Mouse (Mus musculus): ENCODE data around the gene Fam169b. TPM values are rescaled to one million over a fixed set of nuclear protein-coding genes. Genes with fewer than 3 reads are reported as not detected.
"Not testable (repeated sequence)": the region's sequence is repeated elsewhere in the genome, so short reads cannot be mapped to it uniquely, and the experiment has no call there.

Gene Fam169b
- polyA plus RNA-seq, 1 experiment from 2014 or later, result not detected

DNA sequence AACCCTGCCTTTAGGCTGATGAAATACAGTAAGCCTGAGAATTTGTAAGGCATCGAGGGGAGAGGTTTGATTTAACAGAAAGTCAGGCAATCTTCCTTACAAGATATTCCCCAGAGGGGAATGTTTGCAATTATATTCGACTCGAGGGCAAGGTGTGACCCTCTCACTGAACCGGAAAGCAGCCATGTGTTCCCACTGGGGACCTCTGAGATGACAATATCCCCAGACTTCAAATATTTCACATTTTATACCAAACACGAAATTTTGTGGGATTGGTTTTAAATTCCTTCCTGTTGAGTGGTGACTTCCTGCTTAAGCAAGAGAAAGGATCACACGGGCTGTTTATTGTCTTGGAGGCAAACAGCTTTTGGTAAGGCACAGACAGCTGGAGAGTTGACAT lies 6.9 kb upstream of the Fam169b start:
- Histone ChIP-seq H3K4me3 (replicated peaks) (no peak overlapping the region), H3K4me2 (replicated peaks) (no peak overlapping the region), H3K9me3 (no peaks in the 10 kb centered on the region), H3K27ac (peak overlapping the region; percentile 25; the same call in 1 of the 2 replicates), H3K4me1 (replicated peaks) (peaks cover 19% of the 10 kb centered on the region), H3K36me3 (no peaks in the 10 kb centered on the region), H3K27me3 (peaks cover 26% of the 10 kb centered on the region), H3K9ac (replicated peaks) (no peak overlapping the region)
- WGBS, result 35% methylated on average over 6 of the region's 6 CpGs
- ATAC-seq, result no peak

DNA sequence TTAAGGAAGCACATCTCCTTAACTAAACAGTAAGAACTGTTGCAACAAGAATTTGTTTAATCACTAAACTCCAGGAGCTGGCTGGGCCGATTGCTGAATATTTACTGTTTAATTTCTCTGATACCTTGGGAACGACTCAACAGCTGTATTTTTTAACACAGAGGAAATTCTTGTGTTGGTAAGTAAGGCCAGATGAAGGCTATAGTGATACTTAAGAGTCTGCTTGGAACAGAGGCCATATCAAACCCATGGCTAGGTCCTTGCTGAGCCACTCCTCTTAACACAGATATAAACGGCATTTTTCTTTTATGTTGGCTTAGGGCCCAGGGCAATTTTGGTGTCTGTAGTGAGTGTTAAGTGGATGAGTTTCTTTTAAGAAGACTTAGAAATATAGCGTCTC lies 3.1 kb upstream of the Fam169b start:
- Histone ChIP-seq H3K36me3 (no peaks in the 10 kb centered on the region), H3K4me2 (replicated peaks) (no peak overlapping the region), H3K9ac (replicated peaks) (no peak overlapping the region), H3K27me3 (peaks cover 11% of the 10 kb centered on the region), H3K9me3 (no peaks in the 10 kb centered on the region), H3K4me3 (replicated peaks) (no peak overlapping the region), H3K4me1 (replicated peaks) (peaks cover 8% of the 10 kb centered on the region), H3K27ac (no peak overlapping the region)
- no peak for ATAC-seq
- 78% methylated on average over 4 of the region's 4 CpGs for WGBS

DNA sequence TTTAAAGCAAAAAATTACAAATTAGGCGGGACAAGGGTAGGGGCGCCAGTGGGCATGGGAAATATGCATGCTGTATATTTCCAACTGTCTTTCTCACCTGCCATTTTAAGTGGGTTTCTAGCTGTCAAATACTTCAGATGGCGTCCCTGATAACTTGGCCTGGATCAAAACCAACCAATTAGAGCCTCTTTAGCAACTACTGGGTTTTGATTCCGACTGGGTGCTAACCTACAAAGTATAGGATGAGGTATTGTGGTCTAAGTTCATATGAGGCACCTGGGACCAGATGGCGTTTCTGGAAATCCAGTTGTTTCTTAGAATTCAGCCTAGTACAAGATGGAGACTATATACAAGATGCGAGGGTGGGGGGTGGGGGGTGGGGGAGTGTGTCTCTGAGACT lies 1.8 kb upstream of the Fam169b start:
- WGBS, result 91% methylated on average over 6 of the region's 6 CpGs
- peaks cover 12% of the 10 kb centered on the region for H3K4me1 ChIP-seq (replicated peaks)
- no peak overlapping the region for H3K9ac ChIP-seq (replicated peaks)
- no peaks in the 10 kb centered on the region for H3K9me3 ChIP-seq
- peaks cover 15% of the 10 kb centered on the region for H3K27me3 ChIP-seq
- ATAC-seq, result no peak
- H3K27ac ChIP-seq, result no peak overlapping the region
- no peaks in the 10 kb centered on the region for H3K36me3 ChIP-seq
- H3K4me3 ChIP-seq (replicated peaks), result no peak overlapping the region
- H3K4me2 ChIP-seq (replicated peaks), result no peak overlapping the region

DNA sequence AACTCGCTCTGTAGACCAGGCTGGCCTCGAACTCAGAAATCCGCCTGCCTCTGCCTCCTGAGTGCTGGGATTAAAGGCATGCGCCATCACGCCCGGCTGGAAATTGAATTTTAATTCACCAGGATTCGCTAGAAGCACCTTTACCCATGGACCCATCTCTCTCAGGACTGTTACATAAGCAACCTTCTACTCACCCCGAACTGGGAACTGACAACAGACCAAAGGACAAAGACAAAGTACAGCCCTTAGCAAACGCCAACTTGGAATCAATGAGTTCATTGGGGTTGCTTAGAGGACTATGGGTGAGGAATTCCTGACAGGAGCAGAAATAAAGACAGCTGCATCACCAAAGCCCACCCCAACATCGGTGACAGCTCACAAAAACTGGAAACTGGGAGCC lies 1.0 kb upstream of the Fam169b start:
- 87% methylated on average over 10 of the region's 10 CpGs for WGBS
- Histone ChIP-seq H3K27me3 (peaks cover 15% of the 10 kb centered on the region), H3K9me3 (no peaks in the 10 kb centered on the region), H3K4me2 (replicated peaks) (no peak overlapping the region), H3K9ac (replicated peaks) (no peak overlapping the region), H3K4me3 (replicated peaks) (no peak overlapping the region), H3K36me3 (no peaks in the 10 kb centered on the region), H3K27ac (no peak overlapping the region), H3K4me1 (replicated peaks) (peaks cover 15% of the 10 kb centered on the region)
- no peak for ATAC-seq

DNA sequence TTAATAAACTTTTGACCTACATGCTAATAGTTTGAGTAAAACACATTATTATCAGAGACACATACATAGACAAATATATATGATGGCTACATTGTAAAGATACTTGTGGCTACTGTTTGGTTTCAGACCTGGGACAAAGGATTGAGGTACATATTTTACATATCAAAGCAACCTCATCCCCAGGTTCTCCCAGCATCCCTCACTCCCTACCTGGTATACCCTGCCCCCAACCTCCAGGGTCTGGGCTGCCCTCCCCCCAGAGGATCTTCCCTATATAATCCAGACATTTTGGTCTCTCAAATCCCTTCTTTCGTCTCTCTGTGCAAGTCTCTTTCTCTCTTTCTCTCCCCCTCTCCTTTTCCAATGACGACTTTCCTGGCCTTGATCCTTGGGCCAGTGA lies 579 bp downstream of the Fam169b start:
- H3K4me1 ChIP-seq (replicated peaks), result peaks cover 15% of the 10 kb centered on the region
- no peak overlapping the region for H3K27ac ChIP-seq
- no peaks in the 10 kb centered on the region for H3K9me3 ChIP-seq
- H3K4me2 ChIP-seq (replicated peaks), result no peak overlapping the region
- ATAC-seq, result no peak
- H3K36me3 ChIP-seq, result no peaks in the 10 kb centered on the region
- H3K27me3 ChIP-seq, result peaks cover 20% of the 10 kb centered on the region
- no peak overlapping the region for H3K4me3 ChIP-seq (replicated peaks)
- no peak overlapping the region for H3K9ac ChIP-seq (replicated peaks)
- 60% methylated on average over 2 of the region's 2 CpGs for WGBS

DNA sequence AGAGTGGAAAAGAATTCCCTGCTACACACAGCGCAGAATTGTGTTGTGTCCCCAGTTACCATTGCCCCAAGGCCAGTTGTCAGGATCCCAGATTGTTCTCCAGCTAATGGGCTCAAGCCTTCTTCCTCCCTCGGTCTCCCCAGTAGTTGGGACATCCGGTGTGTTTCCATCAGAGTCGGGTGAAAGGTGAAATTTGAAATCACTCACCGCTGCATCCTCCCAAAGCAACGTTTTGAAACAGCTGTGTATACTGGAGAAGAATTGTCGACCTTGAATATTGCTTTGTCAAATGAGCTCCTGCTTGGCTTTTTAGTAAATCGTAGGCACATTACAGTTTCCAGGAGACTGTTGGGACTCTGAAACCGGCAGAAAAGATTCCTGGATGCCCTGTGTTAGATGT lies 1.3 kb downstream of the Fam169b start:
- Histone ChIP-seq H3K9me3 (no peaks in the 10 kb centered on the region), H3K9ac (replicated peaks) (no peak overlapping the region), H3K4me2 (replicated peaks) (no peak overlapping the region), H3K36me3 (no peaks in the 10 kb centered on the region), H3K27me3 (peaks cover 22% of the 10 kb centered on the region), H3K27ac (no peak overlapping the region), H3K4me3 (replicated peaks) (no peak overlapping the region), H3K4me1 (replicated peaks) (peaks cover 15% of the 10 kb centered on the region)
- ATAC-seq, result no peak
- WGBS, result 78% methylated on average over 9 of the region's 9 CpGs

DNA sequence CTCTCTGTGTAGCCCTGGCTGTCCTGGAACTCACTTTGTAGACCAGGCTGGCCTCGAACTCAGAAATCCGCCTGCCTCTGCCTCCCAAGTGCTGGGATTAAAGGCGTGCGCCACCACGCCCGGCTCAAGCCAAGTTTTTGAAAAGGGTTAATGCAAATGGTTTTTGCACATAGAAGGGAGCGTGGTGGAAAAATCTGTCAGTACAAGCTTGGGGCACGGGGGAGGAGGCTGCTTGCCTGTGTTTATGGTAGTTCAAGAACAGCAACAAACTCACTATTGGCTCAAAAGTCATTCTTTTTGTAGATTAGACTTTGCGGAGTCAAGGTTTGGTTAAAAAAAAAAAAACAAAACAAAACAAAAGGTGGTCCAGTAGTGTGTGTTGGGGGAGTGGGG lies 1.8 kb downstream of the Fam169b start:
- ATAC-seq; H3K9me3 ChIP-seq; H3K36me3 ChIP-seq; H3K27ac ChIP-seq; H3K9ac ChIP-seq (replicated peaks): not testable (repeated sequence)
- Histone ChIP-seq H3K4me3 (replicated peaks) (peak overlapping the region; percentile 25), H3K27me3 (peaks cover 22% of the 10 kb centered on the region), H3K4me2 (replicated peaks) (peak overlapping the region; percentile 57), H3K4me1 (replicated peaks) (peaks cover 15% of the 10 kb centered on the region)
- 47% methylated on average over 9 of the region's 9 CpGs for WGBS

DNA sequence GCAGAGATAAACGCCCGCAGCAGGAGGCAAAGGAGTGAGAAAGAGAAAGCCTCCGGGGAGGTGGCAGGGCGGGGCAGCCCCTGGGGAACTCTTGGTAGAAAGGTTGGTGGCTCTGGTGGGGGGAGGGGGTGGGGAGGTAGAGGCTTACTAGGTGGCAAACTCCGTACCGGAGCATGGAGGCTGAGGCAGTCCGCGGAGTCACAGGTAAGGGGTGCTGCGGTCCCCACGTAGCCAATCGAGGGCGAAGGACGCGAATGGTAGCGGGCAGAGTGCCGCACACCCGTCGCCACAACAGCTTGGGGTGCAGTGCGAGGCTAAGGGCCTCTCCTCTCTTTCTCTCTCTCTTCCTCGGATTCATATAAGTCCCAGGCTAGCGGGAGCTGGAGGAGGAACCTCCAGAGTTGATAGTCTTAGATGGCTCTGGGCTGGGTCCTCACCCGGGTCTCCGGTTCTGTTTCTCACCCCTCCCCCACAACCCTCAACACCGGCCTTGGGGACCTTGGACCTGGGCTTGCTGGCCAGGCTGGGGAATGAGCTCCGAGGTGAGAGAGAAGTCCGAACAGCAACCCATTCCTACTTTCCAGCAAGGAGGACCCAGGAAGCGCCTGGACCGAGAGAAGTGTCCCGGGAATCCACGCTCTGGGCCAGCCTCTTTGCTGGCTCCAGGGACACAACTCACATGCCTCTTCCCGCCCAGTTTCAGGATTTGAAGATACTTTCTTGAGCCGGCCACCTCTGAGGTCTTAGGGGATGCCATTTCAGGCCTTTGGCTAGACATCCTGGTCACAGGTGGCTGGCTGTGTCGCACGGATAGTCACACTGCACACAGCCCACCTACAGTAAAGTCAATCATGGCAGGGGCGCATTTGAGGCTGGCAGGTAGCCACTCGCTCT lies 2.4 kb downstream of the Fam169b start:
- no peak overlapping the region for H3K27ac ChIP-seq
- H3K9me3 ChIP-seq, result no peaks in the 10 kb centered on the region
- H3K36me3 ChIP-seq, result no peaks in the 10 kb centered on the region
- peaks cover 22% of the 10 kb centered on the region for H3K27me3 ChIP-seq
- ATAC-seq, result no peak
- peak overlapping the region; percentile 25 for H3K4me3 ChIP-seq (replicated peaks)
- H3K4me2 ChIP-seq (replicated peaks), result peak overlapping the region; percentile 57
- H3K4me1 ChIP-seq (replicated peaks), result peaks cover 15% of the 10 kb centered on the region
- WGBS, result 5% methylated on average over 36 of the region's 36 CpGs
- H3K9ac ChIP-seq (replicated peaks), result peak overlapping the region; percentile 36; the same call in 1 of the 2 replicates

DNA sequence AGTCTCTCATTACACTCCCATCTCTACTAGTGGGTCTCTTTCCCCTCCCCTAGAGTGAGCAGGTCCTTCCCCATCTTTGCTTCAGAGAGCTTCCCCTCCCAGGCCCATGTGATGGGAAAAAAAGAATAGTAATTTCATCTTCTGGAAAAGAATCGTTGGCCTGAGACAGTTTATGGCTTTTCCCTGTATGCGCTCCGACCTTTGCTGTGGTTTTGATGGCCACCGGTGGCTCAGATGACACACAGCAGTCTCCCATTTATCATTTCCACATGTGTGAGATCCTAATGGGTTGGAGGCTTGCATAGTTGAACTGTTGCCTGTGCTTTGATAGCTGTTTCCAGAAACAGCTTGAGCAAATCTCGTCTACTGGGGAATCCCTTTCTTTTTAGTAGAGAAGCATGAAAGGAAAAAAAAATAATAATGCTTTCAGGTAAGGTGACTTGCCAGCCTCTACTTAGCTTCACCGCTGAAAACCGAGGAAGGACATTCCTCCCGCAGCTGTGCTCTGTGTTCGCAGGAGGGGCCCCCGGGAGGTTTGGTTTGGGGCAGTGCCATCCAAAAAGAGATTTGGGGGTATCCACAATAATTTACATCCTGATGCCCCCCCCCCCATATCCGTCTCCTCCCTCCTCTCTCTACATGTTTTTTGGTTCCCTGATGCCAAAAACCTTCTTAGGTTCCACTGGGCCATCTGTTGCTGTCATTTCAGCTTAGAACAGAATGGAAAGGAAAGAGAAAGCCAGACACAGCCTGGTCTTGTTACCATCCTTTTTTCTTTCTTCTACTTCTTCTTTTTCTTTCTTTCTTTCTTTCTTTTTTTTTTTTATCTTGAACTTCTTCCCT lies 3.6 kb downstream of the Fam169b start:
- H3K4me2 ChIP-seq (replicated peaks), result no peak overlapping the region
- peaks cover 15% of the 10 kb centered on the region for H3K4me1 ChIP-seq (replicated peaks)
- H3K4me3 ChIP-seq (replicated peaks), result no peak overlapping the region
- H3K9ac ChIP-seq (replicated peaks), result no peak overlapping the region
- H3K27me3 ChIP-seq, result peaks cover 22% of the 10 kb centered on the region
- ATAC-seq, result no peak
- no peak overlapping the region for H3K27ac ChIP-seq
- H3K9me3 ChIP-seq, result no peaks in the 10 kb centered on the region
- no peaks in the 10 kb centered on the region for H3K36me3 ChIP-seq
- 51% methylated on average over 11 of the region's 11 CpGs for WGBS

DNA sequence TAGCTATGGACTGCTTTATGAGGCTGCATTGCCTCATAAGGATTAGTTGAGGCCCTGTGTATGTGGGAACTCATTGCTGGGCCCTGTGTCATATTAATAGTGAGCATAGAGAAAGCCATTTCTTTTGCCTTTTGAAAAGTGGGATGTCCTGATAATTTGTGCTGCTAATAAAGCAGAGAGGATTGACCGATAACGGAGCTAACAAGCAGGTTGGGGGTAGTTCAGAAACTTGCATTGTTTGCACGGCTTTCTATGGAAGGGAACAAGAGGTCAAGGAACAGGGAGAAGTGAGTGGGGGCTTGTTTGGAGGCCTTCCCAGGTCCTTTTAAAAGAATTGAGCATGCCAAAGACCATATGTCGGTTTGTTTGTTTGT lies 4.2 kb downstream of the Fam169b start:
- Histone ChIP-seq H3K36me3 (no peaks in the 10 kb centered on the region), H3K4me1 (replicated peaks) (peaks cover 15% of the 10 kb centered on the region), H3K9ac (replicated peaks) (no peak overlapping the region), H3K4me2 (replicated peaks) (no peak overlapping the region), H3K27ac (no peak overlapping the region), H3K9me3 (no peaks in the 10 kb centered on the region), H3K27me3 (peaks cover 22% of the 10 kb centered on the region), H3K4me3 (replicated peaks) (no peak overlapping the region)
- no peak for ATAC-seq
- 68% methylated on average over 4 of the region's 4 CpGs for WGBS

DNA sequence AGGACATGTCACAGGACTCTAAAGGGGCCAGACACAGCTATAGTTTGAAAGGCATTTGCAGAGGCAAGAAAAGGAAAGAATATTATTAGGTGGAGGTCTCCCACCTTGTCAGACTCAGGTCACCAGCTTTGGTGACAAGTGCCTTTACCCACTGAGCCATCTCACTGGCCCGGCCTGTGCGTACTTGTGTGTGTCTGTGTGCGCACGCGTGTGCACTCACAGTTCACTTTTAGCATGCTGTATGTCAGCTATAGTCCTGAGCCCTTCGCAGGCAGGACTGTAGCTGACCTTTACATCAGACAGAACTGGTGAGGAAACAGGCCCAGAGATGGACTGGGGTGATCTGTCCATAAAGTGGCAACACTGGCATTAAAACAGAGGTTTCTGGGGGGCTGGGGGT lies 4.7 kb downstream of the Fam169b start:
- WGBS, result 96% methylated on average over 6 of the region's 6 CpGs
- Histone ChIP-seq H3K4me2 (replicated peaks) (no peak overlapping the region), H3K27me3 (peaks cover 22% of the 10 kb centered on the region)

DNA sequence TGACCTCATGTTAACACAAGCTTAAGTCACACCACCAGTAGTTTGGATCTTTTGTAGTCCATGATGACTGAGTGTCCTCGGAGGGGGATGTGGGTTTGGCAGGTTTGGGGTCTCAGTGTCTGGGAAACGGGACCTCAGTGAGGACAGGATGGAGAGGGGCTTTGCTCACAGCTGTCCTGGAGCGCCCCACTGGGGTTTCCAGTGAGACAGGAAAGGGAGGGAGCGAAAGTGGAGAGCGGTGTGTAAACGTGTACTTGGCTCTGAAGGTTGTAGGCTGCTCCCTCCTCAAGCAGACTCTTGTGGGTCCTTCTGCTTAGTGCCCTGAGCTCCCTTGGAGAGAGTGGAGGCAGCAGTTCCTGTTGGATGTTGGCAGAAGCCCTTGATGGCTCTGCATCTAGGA lies 5.3 kb downstream of the Fam169b start:
- Histone ChIP-seq H3K27ac (no peak overlapping the region), H3K9ac (replicated peaks) (no peak overlapping the region), H3K4me3 (replicated peaks) (no peak overlapping the region), H3K4me1 (replicated peaks) (peaks cover 15% of the 10 kb centered on the region), H3K27me3 (peaks cover 22% of the 10 kb centered on the region), H3K4me2 (replicated peaks) (no peak overlapping the region), H3K9me3 (no peaks in the 10 kb centered on the region), H3K36me3 (no peaks in the 10 kb centered on the region)
- 80% methylated on average over 6 of the region's 6 CpGs for WGBS
- no peak for ATAC-seq

More for the DNA sequence above, 4.7 kb downstream of the Fam169b start:
- Histone ChIP-seq H3K4me1 (replicated peaks) (peaks cover 15% of the 10 kb centered on the region), H3K9ac (replicated peaks) (no peak overlapping the region), H3K4me3 (replicated peaks) (no peak overlapping the region), H3K36me3 (no peaks in the 10 kb centered on the region), H3K9me3 (no peaks in the 10 kb centered on the region), H3K27ac (no peak overlapping the region)
- ATAC-seq, result no peak
